ENCODE assay signal across 8 mouse cellular contexts in the genomic region with DNA sequence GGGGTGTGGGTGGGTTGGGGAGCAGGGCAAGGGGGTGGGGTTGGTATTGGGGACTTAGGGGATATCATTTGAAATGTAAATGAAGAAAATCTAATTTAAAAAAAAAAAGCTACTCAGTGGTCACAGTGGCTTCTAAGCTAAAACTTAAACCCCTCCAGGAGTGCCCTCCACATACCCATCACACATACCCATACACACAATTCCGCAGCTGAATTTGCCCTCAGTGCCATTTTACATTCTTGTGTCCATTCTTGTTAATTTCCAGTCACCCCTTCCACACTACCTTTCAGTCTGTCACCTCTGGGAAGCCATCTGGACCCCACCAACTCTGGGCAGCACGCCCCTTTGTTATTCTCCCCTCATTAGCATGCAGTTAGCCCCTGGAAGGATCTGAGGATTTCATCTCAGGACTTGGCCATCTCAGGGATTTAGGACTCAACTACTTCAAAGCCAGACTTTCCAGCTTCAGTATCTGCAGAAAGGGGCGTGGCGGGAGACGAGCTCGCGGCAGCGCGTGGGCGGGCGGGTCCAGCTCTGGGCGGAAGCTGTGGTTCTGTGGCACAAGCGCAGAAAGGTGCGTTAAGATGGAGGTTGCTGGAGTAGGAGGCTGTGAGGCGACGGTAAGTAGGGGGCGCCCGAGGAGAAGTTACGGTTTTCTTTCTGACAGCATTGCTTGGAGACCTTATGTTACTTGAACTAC. TPM values are rescaled to one million over a fixed set of nuclear protein-coding genes. Genes with fewer than 3 reads are reported as not detected.
DNase-seq lines count a peak whose midpoint lies in the region; ATAC-seq lines count a peak whose summit lies in the region.

A gene (plus strand): TSS at position 537 of the 700 bp plus-strand sequence.

- H3K4me3 ChIP-seq in hindbrain, embryonic 16.5 days (ENCODE audit: low read length): peak within 1 kb of the TSS; percentile 27

- H3K27me3 ChIP-seq in hindbrain, embryonic 16.5 days (replicated peaks; ENCODE audit: control insufficient read depth, insufficient read depth, low read length): no peaks in the 10 kb centered on the region

- peak; percentile 92 for DNase-seq in ZHBTc4 (ENCODE audit: low read depth, low spot score)
- DNase-seq in gastrocnemius, adult 18-20 months (ENCODE audit: low spot score): peak; percentile 81
- peak; percentile 82 to 87 for DNase-seq in left cerebral cortex, adult 18-20 months (ENCODE audit: low spot score in 2 of 2)
- DNase-seq in lung, postnatal 4 days: peak; percentile 85 to 86
- peak; percentile 89 to 91 for DNase-seq in right cerebral cortex, adult 2 months (ENCODE audit: low spot score in 2 of 2)
- peak; percentile 88 for DNase-seq in urinary bladder, postnatal 14 days (ENCODE audit: low spot score)

- H3K9ac ChIP-seq in hindbrain, embryonic 16.5 days (ENCODE audit: low read depth, low read length): peak within 1 kb of the TSS; percentile 19; the same call in 1 of the 2 replicates

- no peaks in the 10 kb centered on the region; the same call in 1 of the 2 replicates for H3K36me3 ChIP-seq in hindbrain, embryonic 16.5 days (ENCODE audit: control insufficient read depth, insufficient read depth, low read length)

- no peaks in the 10 kb centered on the region for H3K9me3 ChIP-seq in hindbrain, embryonic 16.5 days (ENCODE audit: control insufficient read depth, low read length)

- peak; percentile 97 for ATAC-seq in common myeloid progenitor, adult 5-6 weeks (replicated peaks; ENCODE audit: low read depth, poor library complexity, severe bottlenecking)
- peak; percentile 98 for ATAC-seq in hindbrain, embryonic 16.5 days

- peaks cover 6% of the 10 kb centered on the region; the same call in 1 of the 2 replicates for H3K4me1 ChIP-seq in hindbrain, embryonic 16.5 days (ENCODE audit: control insufficient read depth, insufficient read depth, low read depth, low read length)

- 2% methylated on average over 19 of the region's 19 CpGs for WGBS in hindbrain, embryonic 16.5 days

- H3K27ac ChIP-seq in hindbrain, embryonic 16.5 days (ENCODE audit: low read depth, low read length): no peak within 1 kb of the TSS

- H3K4me2 ChIP-seq in hindbrain, embryonic 16.5 days (ENCODE audit: low read length): peak within 1 kb of the TSS; percentile 51

RNA-seq across cellular contexts. Expression of the gene that starts here (rescaled TPM):
- total RNA-seq in common myeloid progenitor, adult 5-6 weeks (2017): 0.82 and 1.2 TPM in 2 replicates
- total RNA-seq in gastrocnemius, adult 18-20 months (2021): not detected
- 0.60 and 1.2 TPM in 2 replicates for polyA plus RNA-seq in hindbrain, embryonic 16.5 days (2015; fragmentation: Nextera tagmentation; extraction: Ambion mirVana)
- total RNA-seq in left cerebral cortex, adult 18-20 months (2021): under 1 TPM; 0.19 to 0.44 TPM

Comparison
In these comparisons a context has a peak if more than half of its experiments do, and no peak if none do; other contexts are left out.
1. Peak in DNase-seq in gastrocnemius, adult 18-20 months; RNA of the gene not detected or under 1 TPM.
2. Peak in DNase-seq in left cerebral cortex, adult 18-20 months; RNA of the gene not detected or under 1 TPM.